In genomic region chr10:67066421-67066820, GRCm38 (mm10) we compare ENCODE assay signal across 11 mouse cellular contexts. TPM values are rescaled to one million over a fixed set of nuclear protein-coding genes. Genes with fewer than 3 reads are reported as not detected.
A peak's percentile ranks its signal among the peaks of the same experiment; 100 is the strongest.
DNase-seq lines count a peak whose midpoint lies in the region; ATAC-seq and TF ChIP-seq lines count a peak whose summit lies in the region.
"Had no signal": no experiment of that assay in that cellular context is flagged by ENCODE, and none has a peak within 500 bp of the region (broad histone marks: within the 10 kb centered on the region; RNA-seq: fewer than 3 reads in every experiment).

No protein-coding gene starts in this region.

- H3K27ac ChIP-seq in spleen, adult 2 months (ENCODE audit: insufficient read depth, low read length) = peak overlapping the region; percentile 70; the same call in 1 of the 2 replicates
- H3K27ac ChIP-seq in stomach, postnatal 0 days (replicated peaks) = no peak overlapping the region
- H3K27ac ChIP-seq: embryonic facial prominence, embryonic 12.5 days; limb, embryonic 12.5 days had no signal

- H3K27me3 ChIP-seq in spleen, adult 2 months (ENCODE audit: control insufficient read depth, insufficient read depth, low read length) = no peaks in the 10 kb centered on the region
- H3K27me3 ChIP-seq in stomach, postnatal 0 days (ENCODE audit: control insufficient read depth, insufficient read depth, low read length) = no peaks in the 10 kb centered on the region
- H3K27me3 ChIP-seq: embryonic facial prominence, embryonic 12.5 days; limb, embryonic 12.5 days had no signal

- H3K4me3 ChIP-seq in spleen, adult 2 months (ENCODE audit: extremely low read depth, insufficient read depth, insufficient read length) = no peak overlapping the region
- no peak overlapping the region for H3K4me3 ChIP-seq in stomach, postnatal 0 days (ENCODE audit: low read depth, low read length)
- H3K4me3 ChIP-seq: embryonic facial prominence, embryonic 12.5 days; limb, embryonic 12.5 days had no signal

- H3K9ac ChIP-seq in stomach, postnatal 0 days (ENCODE audit: low read length) = no peak overlapping the region
- H3K9ac ChIP-seq: embryonic facial prominence, embryonic 12.5 days; limb, embryonic 12.5 days had no signal

- no peaks in the 10 kb centered on the region for H3K9me3 ChIP-seq in stomach, postnatal 0 days (ENCODE audit: control insufficient read depth, low read length)
- H3K9me3 ChIP-seq: limb, embryonic 12.5 days had no signal

- H3K4me2 ChIP-seq in stomach, postnatal 0 days (replicated peaks; ENCODE audit: low read depth) = no peak overlapping the region
- H3K4me2 ChIP-seq: embryonic facial prominence, embryonic 12.5 days; limb, embryonic 12.5 days had no signal

- no peaks in the 10 kb centered on the region; the same call in 1 of the 2 replicates for H3K36me3 ChIP-seq in spleen, adult 2 months (ENCODE audit: control insufficient read depth, insufficient read depth, low read length)
- H3K36me3 ChIP-seq in stomach, postnatal 0 days (ENCODE audit: control insufficient read depth, insufficient read depth, low read length) = no peaks in the 10 kb centered on the region
- H3K36me3 ChIP-seq: embryonic facial prominence, embryonic 12.5 days; limb, embryonic 12.5 days had no signal

- no peak for ATAC-seq in stomach, postnatal 0 days (ENCODE audit: low FRiP score, low TSS enrichment)

- no peak for TF ChIP-seq CTCF in spleen, adult 2 months (IDR thresholded peaks at IDR 0.05; ENCODE audit: extremely low read depth, insufficient read depth, insufficient read length, insufficient replicate concordance)
- 0 out of 2 replicates have a peak, but pooled peaks have one; percentile 3 for TF ChIP-seq CTCF in stomach, postnatal 0 days (IDR thresholded peaks at IDR 0.05; ENCODE audit: low read depth)

- peaks cover 22% of the 10 kb centered on the region for H3K4me1 ChIP-seq in spleen, adult 2 months (ENCODE audit: control insufficient read depth, insufficient read depth, insufficient read length)
- no peaks in the 10 kb centered on the region for H3K4me1 ChIP-seq in stomach, postnatal 0 days (replicated peaks; ENCODE audit: control insufficient read depth, insufficient read depth)

- peak; percentile 31 for DNase-seq in adrenal gland, postnatal 10 days
- no peak for DNase-seq in adrenal gland, postnatal 25 days
- peak; percentile 51 to 55 for DNase-seq in heart, postnatal 10 days
- no peak for DNase-seq in heart, adult 18-20 months
- DNase-seq in spleen, adult 2 months (ENCODE audit: low read depth in 1 of 2, low spot score in 2 of 2) = no peak
- DNase-seq in spleen, adult 18-20 months = no peak
- DNase-seq in stomach, postnatal 0 days (ENCODE audit: low spot score) = no peak
- DNase-seq in ovary, postnatal 14 days (ENCODE audit: low spot score) = no peak
- DNase-seq: kidney, adult 11 months had no signal

- no peak for TF ChIP-seq EP300 in stomach, postnatal 0 days (optimal IDR thresholded peaks at IDR 0.05)

- 78% methylated on average over 3 of the region's 3 CpGs for WGBS in spleen, adult 2 months
- 76% methylated on average over 3 of the region's 3 CpGs for WGBS in stomach, postnatal 0 days

- intact Hi-C loops in heart, postnatal 10 days (cut with DNase I) = no loop called here

- TF ChIP-seq POLR2A in spleen, adult 2 months (IDR thresholded peaks at IDR 0.05; ENCODE audit: low read depth, low read length) = no peak

RNA-seq across cellular contexts. Expression of gene Jmjd1c, which starts 29.5 kb away (rescaled TPM):
- total RNA-seq in adrenal gland, postnatal 10 days (2021) = 10 to 100 TPM; 47.1 to 64.6 TPM
- total RNA-seq in adrenal gland, postnatal 25 days (2021) = 60.0 and 69.3 TPM in 2 replicates
- total RNA-seq in heart, postnatal 10 days (2021) = 10 to 100 TPM; 55.9 to 64.7 TPM
- 10 to 100 TPM; 31.5 to 34.6 TPM for total RNA-seq in heart, adult 18-20 months (2021)
- polyA plus RNA-seq in spleen, adult 2 months (2012; rRNA removed) = 14.4 and 16.0 TPM in 2 replicates
- polyA plus RNA-seq in stomach, postnatal 0 days (2015; fragmentation: Nextera tagmentation; extraction: Ambion mirVana) = 28.8 and 30.7 TPM in 2 replicates

RNA-seq across cellular contexts. Expression of gene Reep3, which starts 30.3 kb away (rescaled TPM):
- 10 to 100 TPM; 45.8 to 46.9 TPM for total RNA-seq in adrenal gland, postnatal 10 days (2021)
- total RNA-seq in adrenal gland, postnatal 25 days (2021) = 41.5 and 41.6 TPM in 2 replicates
- 10 to 100 TPM; 41.5 to 41.9 TPM for total RNA-seq in heart, postnatal 10 days (2021)
- 10 to 100 TPM; 16.0 to 19.6 TPM for total RNA-seq in heart, adult 18-20 months (2021)
- 8.6 and 9.0 TPM in 2 replicates for polyA plus RNA-seq in spleen, adult 2 months (2012; rRNA removed)
- 38.2 and 38.6 TPM in 2 replicates for polyA plus RNA-seq in stomach, postnatal 0 days (2015; fragmentation: Nextera tagmentation; extraction: Ambion mirVana)

Comparison
In these comparisons a context has a peak if more than half of its experiments do, and no peak if none do; other contexts are left out.
1. DNase-seq: peak in adrenal gland, postnatal 10 days (single experiment) and heart, postnatal 10 days (2 of 2); none in adrenal gland, postnatal 25 days (single experiment), heart, adult 18-20 months (0 of 2), spleen, adult 2 months (0 of 2), spleen, adult 18-20 months (0 of 2), stomach, postnatal 0 days (single experiment) and ovary, postnatal 14 days (single experiment).